Comparison of ENCODE assay signal across 32 mouse cellular contexts in the genomic region with DNA sequence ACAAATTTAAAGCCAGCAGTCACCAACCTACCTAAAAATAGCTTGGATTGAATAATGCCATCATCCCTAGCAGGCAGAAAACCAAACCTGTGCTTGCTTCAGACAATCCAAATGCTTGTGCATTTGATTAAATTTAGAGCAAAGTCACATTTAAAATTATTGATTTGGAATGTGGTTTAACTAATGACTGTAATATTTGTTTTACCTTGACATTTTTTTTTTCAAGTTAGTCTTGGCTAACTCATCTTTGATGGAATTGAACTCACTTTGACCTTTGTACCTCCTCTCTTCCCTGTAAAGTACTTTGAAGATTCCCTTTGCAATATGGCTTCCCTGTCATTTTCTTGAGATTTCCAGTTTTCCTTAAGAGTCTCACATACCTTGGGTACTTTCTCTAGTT.
"Had no signal": no experiment of that assay in that cellular context is flagged by ENCODE, and none has a peak within 500 bp of the region (broad histone marks: within the 10 kb centered on the region; RNA-seq: fewer than 3 reads in every experiment).

No protein-coding gene starts in this region.

- DNase-seq: left cerebral cortex, postnatal 4 days; liver; liver, embryonic 13.5 days; liver, postnatal 0 days; lung, adult 18-20 months; lung, adult 2 months; lung, embryonic 14.5 days; lung, postnatal 10 days; lung, postnatal 14 days; lung, postnatal 36 days; lung, postnatal 4 days; midbrain, embryonic 14.5 days had no signal

- H3K9ac ChIP-seq: limb, embryonic 12.5 days; limb, embryonic 13.5 days; limb, embryonic 15.5 days; liver, embryonic 12.5 days; liver, embryonic 13.5 days; liver, embryonic 14.5 days; liver, embryonic 15.5 days; liver, postnatal 0 days; lung, embryonic 14.5 days; lung, embryonic 15.5 days; midbrain, embryonic 12.5 days; midbrain, embryonic 13.5 days; midbrain, embryonic 15.5 days; neural tube, embryonic 12.5 days had no signal

- H3K36me3 ChIP-seq: limb, embryonic 10.5 days; limb, embryonic 12.5 days; limb, embryonic 13.5 days; limb, embryonic 15.5 days; liver, embryonic 12.5 days; liver, embryonic 13.5 days; liver, embryonic 15.5 days; lung, embryonic 15.5 days; midbrain, embryonic 10.5 days; midbrain, embryonic 12.5 days; midbrain, embryonic 13.5 days; midbrain, embryonic 15.5 days; neural tube, embryonic 12.5 days had no signal

- H3K27ac ChIP-seq: left cerebral cortex, adult 2 months; limb, embryonic 10.5 days; limb, embryonic 12.5 days; limb, embryonic 13.5 days; limb, embryonic 15.5 days; liver, embryonic 12.5 days; liver, embryonic 13.5 days; liver, embryonic 14.5 days; liver, embryonic 15.5 days; lung, embryonic 15.5 days; macrophage; midbrain, embryonic 10.5 days; midbrain, embryonic 12.5 days; midbrain, embryonic 13.5 days; midbrain, embryonic 15.5 days; neural tube, embryonic 12.5 days had no signal

- H3K4me3 ChIP-seq: left cerebral cortex, adult 2 months; limb, embryonic 10.5 days; limb, embryonic 12.5 days; limb, embryonic 13.5 days; limb, embryonic 15.5 days; liver, embryonic 12.5 days; liver, embryonic 13.5 days; liver, embryonic 15.5 days; lung, embryonic 15.5 days; megakaryocyte, embryonic 14.5 days; midbrain, embryonic 10.5 days; midbrain, embryonic 12.5 days; midbrain, embryonic 13.5 days; midbrain, embryonic 15.5 days; myocyte; neural tube, embryonic 12.5 days had no signal

- H3K4me2 ChIP-seq: limb, embryonic 12.5 days; limb, embryonic 13.5 days; limb, embryonic 15.5 days; liver, embryonic 12.5 days; liver, embryonic 13.5 days; liver, embryonic 15.5 days; lung, embryonic 14.5 days; lung, embryonic 15.5 days; midbrain, embryonic 11.5 days; midbrain, embryonic 12.5 days; midbrain, embryonic 13.5 days; midbrain, embryonic 15.5 days; neural tube, embryonic 12.5 days had no signal

- H3K4me1 ChIP-seq: limb, embryonic 15.5 days; liver, embryonic 12.5 days; liver, embryonic 13.5 days; liver, embryonic 15.5 days; lung, embryonic 15.5 days; megakaryocyte, embryonic 14.5 days; midbrain, embryonic 12.5 days; midbrain, embryonic 13.5 days; midbrain, embryonic 15.5 days; neural tube, embryonic 12.5 days had no signal

- ATAC-seq: liver, embryonic 12.5 days; liver, postnatal 0 days; lung, postnatal 0 days; midbrain, embryonic 13.5 days; midbrain, embryonic 15.5 days; midbrain, embryonic 16.5 days had no signal

- H3K9me3 ChIP-seq: limb, embryonic 10.5 days; limb, embryonic 12.5 days; limb, embryonic 13.5 days; limb, embryonic 15.5 days; liver, embryonic 12.5 days; liver, embryonic 13.5 days; liver, embryonic 15.5 days; lung, embryonic 15.5 days; megakaryocyte, embryonic 14.5 days; midbrain, embryonic 10.5 days; midbrain, embryonic 12.5 days; midbrain, embryonic 13.5 days; midbrain, embryonic 15.5 days; neural tube, embryonic 12.5 days had no signal

- H3K27me3 ChIP-seq: limb, embryonic 12.5 days; limb, embryonic 13.5 days; limb, embryonic 15.5 days; liver, embryonic 12.5 days; liver, embryonic 13.5 days; liver, embryonic 15.5 days; lung, embryonic 15.5 days; megakaryocyte, embryonic 14.5 days; midbrain, embryonic 12.5 days; midbrain, embryonic 13.5 days; midbrain, embryonic 15.5 days; neural tube, embryonic 12.5 days had no signal
